Mouse (Mus musculus) erythroblast, embryonic 14.5 days (primary cell): ENCODE measurements around the gene 0610040J01Rik.

ENCODE experiments used
- GATA1 ChIP-seq: IDR thresholded peaks from 2 replicates; pipeline ENCODE4 v1.6.1; 2012; ENCODE audit warnings: low read length, inconsistent platforms, mixed read lengths
- TAL1 ChIP-seq: IDR thresholded peaks from 3 replicates; pipeline ENCODE4 v1.6.1; 2012; ENCODE audit warnings: low read length, inconsistent platforms, mixed read lengths

DNA sequence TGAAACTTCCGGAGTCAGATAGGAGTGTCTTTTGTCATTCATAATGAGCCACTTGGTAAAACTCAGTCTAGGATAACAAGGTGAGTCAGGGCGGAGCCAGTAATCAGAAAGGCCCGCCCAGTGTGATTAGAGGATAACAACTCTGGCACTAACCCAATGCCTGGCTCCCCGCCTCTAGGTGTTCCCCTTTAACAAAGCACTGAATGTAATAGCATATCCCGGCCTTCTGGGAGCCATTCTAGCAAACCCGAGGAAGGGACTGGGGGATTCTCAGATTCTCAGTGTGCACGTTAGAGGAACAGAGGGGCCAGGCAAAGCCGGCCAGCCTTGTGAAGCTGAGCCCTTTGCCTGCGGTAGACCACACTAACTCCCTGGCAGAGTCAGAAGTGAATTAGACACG is 120.7 kb downstream of the 0610040J01Rik start:
- TF ChIP-seq GATA1 (no peak), TAL1 (no peak)
